Mouse (Mus musculus): Measurements from ENCODE around the gene Rab32. TPM values are rescaled to one million over a fixed set of nuclear protein-coding genes. Genes with fewer than 3 reads are reported as not detected.
"Not testable (repeated sequence)": the region's sequence is repeated elsewhere in the genome, so short reads cannot be mapped to it uniquely, and the experiment has no call there.

Gene Rab32
- 30.3 and 31.0 TPM in 2 replicates for polyA plus RNA-seq (2014; fragmentation: Nextera tagmentation; extraction: Ambion mirVana)

DNA sequence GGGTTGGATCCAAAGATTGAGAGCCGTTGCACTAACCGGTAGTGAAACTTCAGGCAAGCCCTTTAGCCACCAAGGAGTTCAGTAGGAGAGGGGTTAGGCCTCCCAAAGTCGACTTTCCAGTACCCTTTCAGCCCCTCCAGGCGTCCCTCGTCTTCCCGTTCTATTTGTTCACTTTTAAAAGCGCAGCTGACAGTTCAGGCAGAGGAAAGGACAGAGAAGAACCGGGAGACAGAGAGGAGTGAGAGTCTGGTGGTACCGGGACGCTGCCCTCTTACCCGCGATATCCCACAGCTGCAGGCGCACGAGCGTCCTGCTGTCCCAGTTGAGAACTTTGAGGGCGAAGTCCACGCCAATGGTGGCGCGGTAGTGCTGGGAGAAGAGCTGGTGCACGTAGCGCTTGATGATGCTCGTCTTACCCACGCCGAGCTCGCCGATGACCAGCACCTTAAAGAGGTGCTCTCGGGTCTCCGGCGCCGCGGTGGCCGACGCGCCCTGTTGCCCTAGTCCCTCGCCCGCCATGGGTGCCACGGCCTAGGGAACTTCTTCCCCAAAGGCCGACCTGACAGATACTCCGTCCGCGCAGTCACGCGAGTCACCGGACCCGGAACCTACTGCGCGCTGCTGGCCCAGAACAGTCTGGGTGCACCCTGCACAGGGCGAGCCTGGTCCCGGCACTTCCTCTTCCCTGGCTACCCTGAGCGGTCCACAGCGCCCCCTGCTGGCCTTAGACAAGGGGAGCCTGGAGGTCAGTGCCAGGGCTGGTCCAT lies at the start of gene Rab32:
TSS of gene Rab32 (minus strand) at position 696 of the 767 bp plus-strand sequence.
- ATAC-seq (replicated peaks; ENCODE audit: low FRiP score): peak; percentile 97
- H3K9me3 ChIP-seq (ENCODE audit: control insufficient read depth, low read length): no peaks in the 10 kb centered on the region
- under 1% methylated on average over 51 of the region's 51 CpGs for WGBS
- peak within 1 kb of the TSS; percentile 93 for H3K4me2 ChIP-seq
- no peaks in the 10 kb centered on the region for H3K27me3 ChIP-seq (replicated peaks; ENCODE audit: control insufficient read depth, insufficient read depth, low read length)
- no peaks in the 10 kb centered on the region for H3K36me3 ChIP-seq (ENCODE audit: control insufficient read depth, insufficient read depth, low read length)
- H3K27ac ChIP-seq (ENCODE audit: low read depth, low read length): no peak within 1 kb of the TSS; the same call in 1 of the 2 replicates
- peak; percentile 91 for DNase-seq (ENCODE audit: low spot score)
- H3K4me1 ChIP-seq (replicated peaks; ENCODE audit: control insufficient read depth, insufficient read depth, low read length): no peaks in the 10 kb centered on the region
- peak within 1 kb of the TSS; percentile 44 for H3K9ac ChIP-seq (ENCODE audit: low read depth, low read length)
- peak within 1 kb of the TSS; percentile 67 for H3K4me3 ChIP-seq (ENCODE audit: low read depth, low read length)

DNA sequence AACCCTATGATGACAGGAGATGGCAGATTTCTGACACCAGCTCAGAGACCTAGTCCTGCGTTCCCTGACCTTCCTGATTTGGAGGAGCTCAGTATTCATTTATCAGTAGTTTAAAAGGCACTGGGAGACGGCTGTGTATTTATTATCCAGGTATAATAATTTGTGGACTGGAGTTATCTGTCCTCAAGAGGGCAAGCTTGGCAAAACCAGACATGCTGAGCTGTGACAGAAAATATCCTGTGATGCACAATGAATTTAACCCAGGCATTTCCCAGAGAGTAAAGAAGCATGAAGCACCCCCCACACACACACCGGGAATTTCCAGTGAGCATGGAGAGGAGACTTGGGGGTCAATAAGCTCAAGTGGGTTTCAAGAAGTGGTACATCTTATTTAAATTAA lies 42.7 kb upstream of the Rab32 start:
- H3K9ac ChIP-seq (ENCODE audit: low read depth, low read length): no peak overlapping the region
- no peak for ATAC-seq (replicated peaks; ENCODE audit: low FRiP score)
- H3K36me3 ChIP-seq (ENCODE audit: control insufficient read depth, insufficient read depth, low read length): no peaks in the 10 kb centered on the region
- WGBS: 68% methylated on average over 3 of the region's 3 CpGs
- no peak overlapping the region for H3K4me3 ChIP-seq (ENCODE audit: low read depth, low read length)
- no peaks in the 10 kb centered on the region for H3K4me1 ChIP-seq (replicated peaks; ENCODE audit: control insufficient read depth, insufficient read depth, low read length)
- DNase-seq (ENCODE audit: low spot score): no peak
- H3K9me3 ChIP-seq (ENCODE audit: control insufficient read depth, low read length): no peaks in the 10 kb centered on the region
- H3K27me3 ChIP-seq (replicated peaks; ENCODE audit: control insufficient read depth, insufficient read depth, low read length): no peaks in the 10 kb centered on the region
- H3K27ac ChIP-seq (ENCODE audit: low read depth, low read length): no peak overlapping the region
- H3K4me2 ChIP-seq: no peak overlapping the region

DNA sequence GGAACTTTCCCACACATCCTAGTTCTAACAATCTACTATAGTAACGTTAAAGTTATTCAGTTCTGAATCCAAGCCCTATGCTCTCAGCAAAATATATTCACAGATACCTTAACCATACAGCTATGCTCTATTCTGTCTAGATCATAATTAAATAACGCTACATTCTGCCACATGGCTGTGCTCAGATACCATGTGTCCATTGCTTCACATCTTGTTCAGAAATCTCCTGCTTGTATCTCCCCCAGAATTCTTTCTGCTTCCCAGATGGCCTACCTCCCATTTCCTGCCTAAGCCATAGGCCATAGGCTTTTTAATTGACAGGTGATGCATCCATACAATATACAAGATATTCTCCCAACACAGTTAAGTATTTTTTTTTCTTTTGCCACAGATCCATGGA lies 39.4 kb upstream of the Rab32 start:
- H3K36me3 ChIP-seq (ENCODE audit: control insufficient read depth, insufficient read depth, low read length); DNase-seq (ENCODE audit: low spot score); H3K9ac ChIP-seq (ENCODE audit: low read depth, low read length); H3K4me1 ChIP-seq (replicated peaks; ENCODE audit: control insufficient read depth, insufficient read depth, low read length); ATAC-seq (replicated peaks; ENCODE audit: low FRiP score); H3K27me3 ChIP-seq (replicated peaks; ENCODE audit: control insufficient read depth, insufficient read depth, low read length); H3K9me3 ChIP-seq (ENCODE audit: control insufficient read depth, low read length); H3K4me2 ChIP-seq; H3K27ac ChIP-seq (ENCODE audit: low read depth, low read length); H3K4me3 ChIP-seq (ENCODE audit: low read depth, low read length): not testable (repeated sequence)
- 79% methylated on average over 2 of the region's 2 CpGs for WGBS

DNA sequence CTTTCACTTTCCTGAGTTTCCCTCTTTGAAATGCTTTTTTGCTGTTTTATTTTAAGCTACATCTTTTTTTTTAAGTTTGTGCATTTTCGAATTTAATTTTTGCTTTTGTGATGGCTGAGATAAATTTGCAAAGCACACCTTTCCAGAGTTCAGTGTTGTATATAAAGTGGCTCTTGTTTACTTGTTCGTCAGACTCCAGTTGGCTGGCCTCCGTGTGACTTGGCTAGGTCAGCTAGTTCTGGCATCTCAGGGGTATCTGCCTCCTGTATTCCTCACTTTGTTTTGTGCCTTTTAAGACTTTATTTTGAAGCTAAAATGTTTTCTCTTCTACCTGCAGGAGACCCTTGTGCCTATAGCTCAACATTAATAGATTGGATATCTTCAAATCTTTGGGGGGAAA lies 22.7 kb upstream of the Rab32 start:
- Histone ChIP-seq H3K27ac (ENCODE audit: low read depth, low read length) (no peak overlapping the region), H3K9me3 (ENCODE audit: control insufficient read depth, low read length) (no peaks in the 10 kb centered on the region), H3K36me3 (ENCODE audit: control insufficient read depth, insufficient read depth, low read length) (no peaks in the 10 kb centered on the region), H3K4me3 (ENCODE audit: low read depth, low read length) (no peak overlapping the region), H3K27me3 (replicated peaks; ENCODE audit: control insufficient read depth, insufficient read depth, low read length) (no peaks in the 10 kb centered on the region), H3K4me2 (no peak overlapping the region), H3K9ac (ENCODE audit: low read depth, low read length) (no peak overlapping the region), H3K4me1 (replicated peaks; ENCODE audit: control insufficient read depth, insufficient read depth, low read length) (no peaks in the 10 kb centered on the region)
- no peak for DNase-seq (ENCODE audit: low spot score)
- WGBS: 68% methylated on average over 3 of the region's 3 CpGs
- no peak for ATAC-seq (replicated peaks; ENCODE audit: low FRiP score)

DNA sequence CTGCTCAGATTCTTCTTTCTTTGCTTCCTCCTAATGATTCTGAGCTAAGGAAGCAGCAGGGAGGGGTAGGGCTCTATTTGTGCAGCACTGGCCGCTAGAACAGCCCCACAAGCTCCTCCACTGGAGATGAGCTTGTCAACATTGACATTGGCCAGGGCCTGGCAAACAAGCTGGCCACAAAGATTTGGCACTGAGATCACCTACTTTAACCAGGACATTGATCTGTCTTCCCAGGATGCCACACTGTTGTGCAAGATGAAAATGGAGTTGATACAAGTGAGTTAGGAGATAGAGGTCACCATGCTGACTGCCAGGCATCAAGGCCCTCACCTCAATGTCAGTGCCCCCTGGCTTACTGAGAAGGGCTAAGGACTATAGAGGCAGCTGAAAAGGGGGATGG lies 21.8 kb upstream of the Rab32 start:
- Histone ChIP-seq H3K4me3 (ENCODE audit: low read depth, low read length) (no peak overlapping the region), H3K27ac (ENCODE audit: low read depth, low read length) (no peak overlapping the region), H3K27me3 (replicated peaks; ENCODE audit: control insufficient read depth, insufficient read depth, low read length) (no peaks in the 10 kb centered on the region), H3K36me3 (ENCODE audit: control insufficient read depth, insufficient read depth, low read length) (no peaks in the 10 kb centered on the region), H3K4me1 (replicated peaks; ENCODE audit: control insufficient read depth, insufficient read depth, low read length) (no peaks in the 10 kb centered on the region), H3K9me3 (ENCODE audit: control insufficient read depth, low read length) (no peaks in the 10 kb centered on the region), H3K4me2 (no peak overlapping the region), H3K9ac (ENCODE audit: low read depth, low read length) (no peak overlapping the region)
- no peak for ATAC-seq (replicated peaks; ENCODE audit: low FRiP score)
- 52% methylated on average over 1 of the region's 1 CpGs for WGBS
- no peak for DNase-seq (ENCODE audit: low spot score)

DNA sequence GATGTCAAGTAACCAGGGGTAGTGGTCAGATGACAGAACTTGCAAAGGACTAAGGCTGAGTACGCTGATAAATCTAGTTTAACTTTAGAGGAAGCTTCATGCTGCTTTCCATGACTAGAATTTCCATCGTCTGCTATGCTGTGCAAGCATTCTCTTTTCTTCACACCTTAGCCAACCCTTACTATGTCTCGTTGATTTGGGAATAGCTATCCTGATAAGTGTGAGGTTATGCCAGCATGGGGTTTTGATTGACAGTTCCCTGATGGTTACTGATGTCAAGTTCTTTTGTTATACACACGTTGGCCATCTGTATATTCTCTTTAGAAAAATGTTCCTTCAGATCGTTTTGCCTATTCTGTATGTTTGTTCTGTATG lies 259 bp upstream of the Rab32 start:
- H3K4me3 ChIP-seq (ENCODE audit: low read depth, low read length): peak overlapping the region; percentile 67
- no peaks in the 10 kb centered on the region for H3K9me3 ChIP-seq (ENCODE audit: control insufficient read depth, low read length)
- H3K27me3 ChIP-seq (replicated peaks; ENCODE audit: control insufficient read depth, insufficient read depth, low read length): no peaks in the 10 kb centered on the region
- ATAC-seq (replicated peaks; ENCODE audit: low FRiP score) (no peak), DNase-seq (ENCODE audit: low spot score) (no peak)
- H3K4me1 ChIP-seq (replicated peaks; ENCODE audit: control insufficient read depth, insufficient read depth, low read length): no peaks in the 10 kb centered on the region
- no peaks in the 10 kb centered on the region for H3K36me3 ChIP-seq (ENCODE audit: control insufficient read depth, insufficient read depth, low read length)
- 34% methylated on average over 5 of the region's 5 CpGs for WGBS
- H3K4me2 ChIP-seq: peak overlapping the region; percentile 93
- no peak overlapping the region for H3K9ac ChIP-seq (ENCODE audit: low read depth, low read length)
- H3K27ac ChIP-seq (ENCODE audit: low read depth, low read length): no peak overlapping the region

DNA sequence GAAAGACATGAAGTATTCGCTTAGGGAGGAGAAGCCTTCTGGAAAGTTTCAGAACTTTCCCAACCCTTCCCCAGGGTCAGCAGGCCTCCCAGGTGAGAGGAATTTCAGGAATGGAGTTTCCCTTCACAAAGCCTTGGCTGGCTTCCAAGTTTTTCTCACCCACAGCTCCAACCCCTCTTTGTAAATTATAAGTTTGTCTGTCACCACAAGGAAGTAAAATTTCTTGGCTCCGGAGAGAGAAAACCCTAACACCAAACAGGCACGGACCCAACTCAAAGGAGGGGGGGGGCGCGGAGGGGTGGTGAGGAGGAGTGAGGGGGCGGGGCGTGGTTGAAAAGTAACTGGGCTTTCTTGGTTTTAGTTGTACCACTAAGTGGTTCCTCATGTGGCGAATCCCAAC lies 980 bp downstream of the Rab32 start:
- Histone ChIP-seq H3K27ac (ENCODE audit: low read depth, low read length) (no peak overlapping the region), H3K4me1 (replicated peaks; ENCODE audit: control insufficient read depth, insufficient read depth, low read length) (no peaks in the 10 kb centered on the region), H3K9ac (ENCODE audit: low read depth, low read length) (peak overlapping the region; percentile 44; the same call in 1 of the 2 replicates), H3K4me2 (peak overlapping the region; percentile 93), H3K27me3 (replicated peaks; ENCODE audit: control insufficient read depth, insufficient read depth, low read length) (no peaks in the 10 kb centered on the region), H3K9me3 (ENCODE audit: control insufficient read depth, low read length) (no peaks in the 10 kb centered on the region), H3K36me3 (ENCODE audit: control insufficient read depth, insufficient read depth, low read length) (no peaks in the 10 kb centered on the region), H3K4me3 (ENCODE audit: low read depth, low read length) (peak overlapping the region; percentile 67)
- peak; percentile 33; the same call in 1 of the 2 replicates for ATAC-seq (replicated peaks; ENCODE audit: low FRiP score)
- peak; percentile 38 for DNase-seq (ENCODE audit: low spot score)
- WGBS: 6% methylated on average over 8 of the region's 8 CpGs

DNA sequence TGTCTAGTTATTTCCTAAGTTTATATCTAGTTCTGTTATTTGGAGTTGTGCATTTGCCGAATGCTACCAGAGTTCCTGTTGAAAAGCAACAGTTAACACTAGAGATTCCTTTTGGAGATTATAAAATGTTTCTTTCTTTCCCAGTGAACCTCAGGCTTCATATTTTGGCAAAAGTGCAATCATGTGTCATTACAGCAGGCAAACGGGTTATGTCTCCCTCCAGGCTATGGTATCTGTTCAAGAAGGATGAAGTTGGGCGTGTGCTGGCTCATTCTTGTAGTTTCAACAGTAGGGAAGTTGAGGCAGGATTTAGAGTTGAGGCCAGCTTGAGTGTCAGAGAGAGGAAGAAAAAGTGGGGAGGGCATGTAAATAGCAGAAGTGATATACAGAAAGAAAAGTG lies 2.4 kb downstream of the Rab32 start:
- ATAC-seq (replicated peaks; ENCODE audit: low FRiP score) (no peak), DNase-seq (ENCODE audit: low spot score) (no peak)
- H3K36me3 ChIP-seq (ENCODE audit: control insufficient read depth, insufficient read depth, low read length): no peaks in the 10 kb centered on the region
- no peaks in the 10 kb centered on the region for H3K27me3 ChIP-seq (replicated peaks; ENCODE audit: control insufficient read depth, insufficient read depth, low read length)
- no peak overlapping the region for H3K4me3 ChIP-seq (ENCODE audit: low read depth, low read length)
- H3K4me2 ChIP-seq: no peak overlapping the region
- no peaks in the 10 kb centered on the region for H3K4me1 ChIP-seq (replicated peaks; ENCODE audit: control insufficient read depth, insufficient read depth, low read length)
- WGBS: 78% methylated on average over 3 of the region's 3 CpGs
- no peaks in the 10 kb centered on the region for H3K9me3 ChIP-seq (ENCODE audit: control insufficient read depth, low read length)
- no peak overlapping the region for H3K9ac ChIP-seq (ENCODE audit: low read depth, low read length)
- H3K27ac ChIP-seq (ENCODE audit: low read depth, low read length): no peak overlapping the region

DNA sequence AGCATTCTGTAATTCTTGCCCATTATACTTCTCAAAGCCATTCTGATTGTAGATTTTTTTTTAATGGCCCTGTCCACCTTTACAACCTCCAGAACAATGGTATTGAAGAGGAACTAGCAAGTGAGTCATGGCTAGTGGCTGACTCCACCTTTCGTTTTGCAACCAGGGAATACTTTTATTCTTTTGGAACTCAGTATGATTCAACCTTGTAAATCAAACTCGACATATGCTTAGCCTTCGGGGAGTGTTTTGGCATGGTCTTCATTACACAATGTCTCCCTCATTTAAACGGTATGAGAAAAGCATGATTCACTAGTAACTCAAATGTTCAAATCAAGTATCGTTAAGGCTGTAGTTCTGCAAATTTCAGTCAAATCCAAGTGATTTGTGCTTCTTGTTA lies 2.8 kb downstream of the Rab32 start:
- Histone ChIP-seq H3K4me1 (replicated peaks; ENCODE audit: control insufficient read depth, insufficient read depth, low read length) (no peaks in the 10 kb centered on the region), H3K36me3 (ENCODE audit: control insufficient read depth, insufficient read depth, low read length) (no peaks in the 10 kb centered on the region), H3K4me2 (no peak overlapping the region), H3K4me3 (ENCODE audit: low read depth, low read length) (no peak overlapping the region), H3K9ac (ENCODE audit: low read depth, low read length) (no peak overlapping the region), H3K27ac (ENCODE audit: low read depth, low read length) (no peak overlapping the region), H3K27me3 (replicated peaks; ENCODE audit: control insufficient read depth, insufficient read depth, low read length) (no peaks in the 10 kb centered on the region), H3K9me3 (ENCODE audit: control insufficient read depth, low read length) (no peaks in the 10 kb centered on the region)
- DNase-seq (ENCODE audit: low spot score) (no peak), ATAC-seq (replicated peaks; ENCODE audit: low FRiP score) (no peak)
- WGBS: 81% methylated on average over 5 of the region's 5 CpGs
